Mouse (Mus musculus): Measurements from ENCODE around the gene Med31. TPM values are rescaled to one million over a fixed set of nuclear protein-coding genes. Genes with fewer than 3 reads are reported as not detected.

Gene Med31
- total RNA-seq (2023) = 24.7 and 32.1 TPM in 2 replicates

GRCm38 (mm10) chr11:72215410-72215797 lies at the start of gene Med31:
TSS of gene Med31 (minus strand) at chr11:72215592.

GRCm38 (mm10) chr11:72207204-72207833 lies 8.1 kb downstream of the Med31 start, which contains the start of the genes 4933427D14Rik and Txndc17:
TSS of gene 4933427D14Rik (minus strand) at chr11:72207459.
TSS of gene Txndc17 (plus strand) at chr11:72207547.

GRCm38 (mm10) chr11:72206341-72207203 lies 8.8 kb downstream of the Med31 start, which contains the start of gene Gm43951:
TSS of gene Gm43951 (minus strand) at chr11:72206840.

Other genes with a start within 250 kb of the Med31 start
- gene Aipl1, start 178.1 kb downstream of the Med31 start, total RNA-seq (2023) = 0.19 and 0.23 TPM in 2 replicates
- gene Pimreg, start 173.6 kb downstream of the Med31 start, total RNA-seq (2023) = 16.7 and 18.3 TPM in 2 replicates
- gene Pitpnm3, start 79.8 kb downstream of the Med31 start, total RNA-seq (2023) = 0.07 TPM in 1 of 2 replicates, not detected in the other
- 0.32 and 0.48 TPM in 2 replicates for gene Gm43951, start 8.8 kb downstream of the Med31 start, total RNA-seq (2023)
- 7.7 and 9.8 TPM in 2 replicates for gene 4933427D14Rik, start 8.1 kb downstream of the Med31 start, total RNA-seq (2023)
- 34.4 and 47.3 TPM in 2 replicates for gene Txndc17, start 8.0 kb downstream of the Med31 start, total RNA-seq (2023)
- gene Slc13a5, start 51.6 kb upstream of the Med31 start, total RNA-seq (2023) = 0.69 TPM in 1 of 2 replicates, not detected in the other
- 9.8 and 15.2 TPM in 2 replicates for gene Xaf1, start 86.0 kb upstream of the Med31 start, total RNA-seq (2023)
- 0.23 TPM in 1 of 2 replicates, not detected in the other for gene Fbxo39, start 98.9 kb upstream of the Med31 start, total RNA-seq (2023)
- not detected in 2 replicates for gene Tekt1, start 146.8 kb upstream of the Med31 start, total RNA-seq (2023)
- gene Smtnl2, start 196.1 kb upstream of the Med31 start, total RNA-seq (2023) = 0.36 TPM in 1 of 2 replicates, not detected in the other
- not detected in 2 replicates for gene Ggt6, start 219.9 kb upstream of the Med31 start, total RNA-seq (2023)
- 24.0 and 31.3 TPM in 2 replicates for gene Mybbp1a, start 225.8 kb upstream of the Med31 start, total RNA-seq (2023)

Measured in neutrophil, adult 65 days (primary cell).